Mouse (Mus musculus): ENCODE results near the gene Tppp2. TPM values are rescaled to one million over a fixed set of nuclear protein-coding genes. Genes with fewer than 3 reads are reported as not detected.

The Tppp2 gene
- polyA plus RNA-seq (2014; fragmentation: Nextera tagmentation; extraction: Ambion mirVana) = not detected in 2 replicates

DNA sequence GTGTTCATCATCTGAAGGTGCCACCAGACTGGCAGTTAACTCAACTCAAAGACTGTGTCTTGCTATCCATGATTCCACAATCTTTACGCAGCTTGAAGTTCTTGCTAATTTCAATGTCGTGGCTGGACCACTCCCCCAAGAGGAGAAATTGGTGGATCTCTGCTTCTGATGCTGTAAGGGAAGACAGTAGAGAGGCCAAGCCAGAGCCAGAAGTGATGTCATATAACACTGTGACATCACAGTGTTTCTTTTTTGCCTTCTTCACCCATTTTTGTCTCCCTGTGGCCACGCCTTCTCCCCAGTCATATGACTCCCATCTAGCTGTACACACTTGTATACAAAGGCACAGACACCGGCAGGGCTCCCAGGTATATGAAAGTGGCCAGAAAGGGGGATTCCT is at the start of gene Tppp2:
Tppp2 (plus strand) TSS at position 301 of the 400 bp plus-strand sequence.
- peaks cover 4% of the 10 kb centered on the region; the same call in 1 of the 2 replicates for H3K4me1 ChIP-seq (ENCODE audit: control insufficient read depth, insufficient read depth, low read length)
- no peak within 1 kb of the TSS for H3K9ac ChIP-seq (ENCODE audit: low read length)
- DNase-seq (ENCODE audit: low spot score) = no peak
- H3K4me2 ChIP-seq (ENCODE audit: low read depth, severe bottlenecking) = no peak within 1 kb of the TSS
- H3K9me3 ChIP-seq (ENCODE audit: control insufficient read depth, low read length) = no peaks in the 10 kb centered on the region
- no peak within 1 kb of the TSS for H3K4me3 ChIP-seq (ENCODE audit: low read depth, low read length)
- H3K36me3 ChIP-seq (ENCODE audit: control insufficient read depth, insufficient read depth, low read length) = no peaks in the 10 kb centered on the region
- ATAC-seq (ENCODE audit: insufficient number of reproducible peaks, low FRiP score, low TSS enrichment, low read depth) = no peak
- no peak within 1 kb of the TSS for H3K27ac ChIP-seq (replicated peaks; ENCODE audit: low read depth, low read length)
- 81% methylated on average over 4 of the region's 4 CpGs for WGBS
- no peaks in the 10 kb centered on the region for H3K27me3 ChIP-seq (ENCODE audit: control insufficient read depth, insufficient read depth, low read length)

DNA sequence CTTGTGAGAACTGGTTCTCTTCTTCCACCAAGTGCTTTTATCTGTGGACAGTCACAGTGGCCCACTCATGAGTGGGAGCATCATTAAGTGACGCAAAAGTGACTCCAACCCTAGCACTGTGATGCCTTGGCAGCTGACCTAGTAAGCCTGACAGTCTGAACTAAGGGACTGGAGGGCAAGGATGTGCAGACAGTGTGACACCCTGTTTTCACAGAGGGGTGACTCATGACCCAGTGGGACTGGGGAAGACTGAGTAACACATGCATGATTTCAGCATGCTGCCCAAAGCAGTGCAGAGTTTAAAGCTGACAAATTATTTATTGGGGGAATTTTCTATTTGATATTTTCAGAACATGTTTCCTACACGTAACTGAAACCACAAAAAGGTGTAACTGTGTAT is 47.5 kb upstream of the Tppp2 start:
- 77% methylated on average over 2 of the region's 2 CpGs for WGBS
- no peaks in the 10 kb centered on the region for H3K9me3 ChIP-seq (ENCODE audit: control insufficient read depth, low read length)
- no peak overlapping the region for H3K4me3 ChIP-seq (ENCODE audit: low read depth, low read length)
- ATAC-seq (ENCODE audit: insufficient number of reproducible peaks, low FRiP score, low TSS enrichment, low read depth) (no peak), DNase-seq (ENCODE audit: low spot score) (no peak)
- no peaks in the 10 kb centered on the region for H3K4me1 ChIP-seq (ENCODE audit: control insufficient read depth, insufficient read depth, low read length)
- H3K36me3 ChIP-seq (ENCODE audit: control insufficient read depth, insufficient read depth, low read length) = no peaks in the 10 kb centered on the region
- H3K27ac ChIP-seq (replicated peaks; ENCODE audit: low read depth, low read length) = no peak overlapping the region
- no peak overlapping the region for H3K9ac ChIP-seq (ENCODE audit: low read length)
- no peak overlapping the region for H3K4me2 ChIP-seq (ENCODE audit: low read depth, severe bottlenecking)
- H3K27me3 ChIP-seq (ENCODE audit: control insufficient read depth, insufficient read depth, low read length) = no peaks in the 10 kb centered on the region

DNA sequence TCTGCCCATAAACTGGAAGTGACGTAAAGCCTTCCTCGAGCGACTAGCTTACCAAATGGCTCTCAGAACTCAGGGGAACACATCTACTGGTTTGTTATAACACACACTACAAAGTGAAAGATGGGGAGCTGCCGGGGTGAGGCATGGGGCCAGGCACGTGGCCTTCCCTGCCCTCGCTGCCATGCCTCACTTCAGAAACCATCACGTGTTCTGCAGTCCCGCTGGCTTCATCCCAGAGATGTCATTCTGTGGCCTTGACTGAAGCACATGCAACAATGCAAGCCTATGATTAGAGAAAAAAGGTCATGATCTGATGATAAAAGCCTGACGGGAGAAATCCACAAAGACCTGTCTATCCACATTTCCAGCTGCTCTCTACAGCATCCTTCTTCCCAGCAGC is 46.5 kb upstream of the Tppp2 start:
- ATAC-seq (ENCODE audit: insufficient number of reproducible peaks, low FRiP score, low TSS enrichment, low read depth) (no peak), DNase-seq (ENCODE audit: low spot score) (no peak)
- Histone ChIP-seq H3K9ac (ENCODE audit: low read length) (no peak overlapping the region), H3K4me2 (ENCODE audit: low read depth, severe bottlenecking) (no peak overlapping the region), H3K4me3 (ENCODE audit: low read depth, low read length) (no peak overlapping the region), H3K27me3 (ENCODE audit: control insufficient read depth, insufficient read depth, low read length) (no peaks in the 10 kb centered on the region), H3K4me1 (ENCODE audit: control insufficient read depth, insufficient read depth, low read length) (no peaks in the 10 kb centered on the region), H3K36me3 (ENCODE audit: control insufficient read depth, insufficient read depth, low read length) (no peaks in the 10 kb centered on the region), H3K27ac (replicated peaks; ENCODE audit: low read depth, low read length) (no peak overlapping the region), H3K9me3 (ENCODE audit: control insufficient read depth, low read length) (no peaks in the 10 kb centered on the region)
- 83% methylated on average over 9 of the region's 9 CpGs for WGBS

DNA sequence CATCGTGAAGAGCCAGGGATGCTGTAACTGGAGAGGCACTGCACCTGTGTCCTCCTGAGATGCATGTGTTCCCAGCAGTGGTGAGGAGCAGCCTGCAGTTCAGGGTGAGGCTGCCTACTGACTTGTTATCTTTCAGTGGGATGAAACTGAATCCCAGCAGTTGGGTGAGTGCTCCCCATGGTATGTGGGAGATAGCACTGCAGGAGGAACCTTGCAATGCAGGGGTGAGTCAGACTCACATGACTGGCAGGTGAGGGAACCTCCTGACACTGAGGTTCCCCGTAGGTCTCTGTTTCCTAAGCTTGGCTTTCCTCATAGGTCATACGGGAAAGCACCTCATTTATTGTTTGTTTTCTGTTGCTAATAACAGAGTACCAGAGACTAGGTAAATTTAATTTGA is 40.7 kb upstream of the Tppp2 start:
- ATAC-seq (ENCODE audit: insufficient number of reproducible peaks, low FRiP score, low TSS enrichment, low read depth) = no peak
- no peak overlapping the region for H3K27ac ChIP-seq (replicated peaks; ENCODE audit: low read depth, low read length)
- H3K36me3 ChIP-seq (ENCODE audit: control insufficient read depth, insufficient read depth, low read length) = no peaks in the 10 kb centered on the region
- no peaks in the 10 kb centered on the region for H3K4me1 ChIP-seq (ENCODE audit: control insufficient read depth, insufficient read depth, low read length)
- no peaks in the 10 kb centered on the region for H3K9me3 ChIP-seq (ENCODE audit: control insufficient read depth, low read length)
- no peak overlapping the region for H3K4me3 ChIP-seq (ENCODE audit: low read depth, low read length)
- no peak overlapping the region for H3K9ac ChIP-seq (ENCODE audit: low read length)
- no peaks in the 10 kb centered on the region for H3K27me3 ChIP-seq (ENCODE audit: control insufficient read depth, insufficient read depth, low read length)
- no peak for DNase-seq (ENCODE audit: low spot score)
- H3K4me2 ChIP-seq (ENCODE audit: low read depth, severe bottlenecking) = no peak overlapping the region
- 85% methylated on average over 3 of the region's 3 CpGs for WGBS

DNA sequence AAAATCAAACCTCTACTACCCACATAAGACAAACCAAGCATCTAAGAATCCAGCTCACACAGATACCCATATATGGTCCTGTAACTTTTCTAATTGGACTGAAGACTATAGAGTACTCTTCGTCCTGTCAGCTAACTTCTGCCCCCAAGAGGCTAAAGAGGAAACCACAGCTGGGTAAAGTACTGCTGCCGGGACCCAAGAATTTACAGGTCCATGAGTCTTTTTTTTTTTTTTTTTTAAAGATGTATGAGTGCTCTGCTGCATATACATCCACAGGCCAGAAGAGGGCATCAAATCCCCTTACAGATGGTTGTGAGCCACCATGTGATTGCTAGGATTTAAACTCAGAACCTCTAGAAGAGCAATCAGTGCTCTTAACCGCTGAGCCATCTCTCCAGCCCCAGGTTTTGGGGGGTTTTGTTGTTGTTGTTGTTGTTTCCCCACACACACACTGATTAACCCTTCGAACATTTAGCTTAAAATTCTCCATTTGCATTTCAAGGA is 34.6 kb upstream of the Tppp2 start:
- Histone ChIP-seq H3K27me3 (ENCODE audit: control insufficient read depth, insufficient read depth, low read length) (no peaks in the 10 kb centered on the region), H3K36me3 (ENCODE audit: control insufficient read depth, insufficient read depth, low read length) (peaks cover 4% of the 10 kb centered on the region; the same call in 1 of the 2 replicates), H3K9me3 (ENCODE audit: control insufficient read depth, low read length) (no peaks in the 10 kb centered on the region), H3K9ac (ENCODE audit: low read length) (no peak overlapping the region; the same call in 1 of the 2 replicates), H3K4me3 (ENCODE audit: low read depth, low read length) (peak overlapping the region; percentile 72; the same call in 1 of the 2 replicates), H3K27ac (replicated peaks; ENCODE audit: low read depth, low read length) (0 out of 2 replicates have a peak overlapping the region, but pooled peaks have one; percentile 33), H3K4me2 (ENCODE audit: low read depth, severe bottlenecking) (peak overlapping the region; percentile 81), H3K4me1 (ENCODE audit: control insufficient read depth, insufficient read depth, low read length) (peaks cover 8% of the 10 kb centered on the region)
- DNase-seq (ENCODE audit: low spot score) = peak; percentile 80
- 0% methylated on average over 4 of the region's 4 CpGs for WGBS
- peak; percentile 49 for ATAC-seq (ENCODE audit: insufficient number of reproducible peaks, low FRiP score, low TSS enrichment, low read depth)

DNA sequence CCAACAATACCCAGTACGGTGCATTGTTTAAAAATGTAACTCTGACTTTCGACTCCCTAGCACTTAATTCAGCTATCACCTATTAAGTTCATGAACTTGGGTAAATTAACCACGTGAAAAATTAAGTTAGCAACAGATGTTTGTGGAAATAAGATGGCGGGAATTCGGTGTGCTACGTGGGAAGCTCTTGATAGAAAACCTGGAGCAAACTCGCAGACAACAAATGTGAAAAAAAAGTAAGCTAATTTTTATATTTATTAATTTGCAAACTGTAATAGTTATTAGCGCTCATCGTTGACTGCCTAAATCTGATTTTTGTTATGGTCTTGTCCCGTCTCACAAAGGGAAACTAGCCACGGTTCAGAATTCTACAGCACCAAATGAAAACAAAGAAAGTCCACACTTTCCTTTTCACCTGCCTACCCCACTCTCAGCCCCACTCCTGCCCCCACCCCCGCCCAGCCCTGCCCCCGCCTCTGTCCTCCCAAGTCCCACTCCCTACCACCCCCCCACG is 34.1 kb upstream of the Tppp2 start:
- no peaks in the 10 kb centered on the region for H3K9me3 ChIP-seq (ENCODE audit: control insufficient read depth, low read length)
- peak overlapping the region; percentile 74; the same call in 1 of the 2 replicates for H3K27ac ChIP-seq (replicated peaks; ENCODE audit: low read depth, low read length)
- peak overlapping the region; percentile 72 for H3K4me3 ChIP-seq (ENCODE audit: low read depth, low read length)
- H3K36me3 ChIP-seq (ENCODE audit: control insufficient read depth, insufficient read depth, low read length) = peaks cover 9% of the 10 kb centered on the region
- WGBS = 2% methylated on average over 14 of the region's 14 CpGs
- H3K4me2 ChIP-seq (ENCODE audit: low read depth, severe bottlenecking) = peak overlapping the region; percentile 81
- H3K4me1 ChIP-seq (ENCODE audit: control insufficient read depth, insufficient read depth, low read length) = peaks cover 8% of the 10 kb centered on the region
- H3K27me3 ChIP-seq (ENCODE audit: control insufficient read depth, insufficient read depth, low read length) = no peaks in the 10 kb centered on the region
- DNase-seq (ENCODE audit: low spot score) (no peak), ATAC-seq (ENCODE audit: insufficient number of reproducible peaks, low FRiP score, low TSS enrichment, low read depth) (peak; percentile 44; the same call in 1 of the 2 replicates)
- peak overlapping the region; percentile 45 for H3K9ac ChIP-seq (ENCODE audit: low read length)

DNA sequence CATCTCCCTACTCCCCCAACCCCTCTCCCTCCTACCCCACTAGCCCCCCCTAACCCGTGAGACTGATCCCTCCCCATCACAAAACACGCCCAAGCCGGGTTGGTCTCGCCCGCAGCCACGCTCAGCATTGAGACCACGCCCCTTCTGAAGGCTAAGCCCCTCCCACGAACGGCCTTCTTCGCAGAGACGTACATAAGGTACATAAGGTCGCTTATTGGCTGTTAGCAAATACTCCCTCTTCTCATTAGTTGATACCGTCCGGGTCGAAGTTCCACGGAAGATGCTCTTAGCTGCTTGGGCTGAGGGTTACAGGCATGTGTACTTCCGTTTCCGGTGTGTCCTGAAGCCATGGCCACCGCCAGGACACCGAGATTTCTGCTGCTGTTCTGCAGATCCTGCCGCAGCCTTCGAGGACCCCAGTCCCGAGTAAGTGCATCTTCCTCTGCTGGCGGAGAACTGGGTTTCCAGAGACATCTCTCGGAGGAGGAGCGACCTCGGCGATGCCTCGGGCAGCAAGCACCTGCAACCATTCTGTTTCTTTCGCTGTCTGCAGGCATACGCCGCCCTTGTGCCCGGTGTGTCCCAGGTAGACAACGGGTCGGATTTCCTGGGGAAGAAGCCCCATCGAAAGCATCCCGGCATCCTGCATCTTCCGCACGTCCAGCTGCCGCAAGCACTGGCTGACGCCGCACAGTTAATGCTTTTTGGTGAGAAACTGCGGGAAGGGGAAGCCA is 33.5 kb upstream of the Tppp2 start, which contains the start of gene Mettl17:
Mettl17 (plus strand) TSS at position 245 of the 734 bp plus-strand sequence.
- H3K9ac ChIP-seq (ENCODE audit: low read length) = peak within 1 kb of the TSS; percentile 73
- H3K36me3 ChIP-seq (ENCODE audit: control insufficient read depth, insufficient read depth, low read length) = peaks cover 12% of the 10 kb centered on the region
- peak within 1 kb of the TSS; percentile 74 for H3K27ac ChIP-seq (replicated peaks; ENCODE audit: low read depth, low read length)
- H3K4me1 ChIP-seq (ENCODE audit: control insufficient read depth, insufficient read depth, low read length) = peaks cover 8% of the 10 kb centered on the region
- WGBS = under 1% methylated on average over 43 of the region's 43 CpGs
- ATAC-seq (ENCODE audit: insufficient number of reproducible peaks, low FRiP score, low TSS enrichment, low read depth) (peak; percentile 91), DNase-seq (ENCODE audit: low spot score) (peak; percentile 98)
- H3K4me2 ChIP-seq (ENCODE audit: low read depth, severe bottlenecking) = peak within 1 kb of the TSS; percentile 81
- H3K9me3 ChIP-seq (ENCODE audit: control insufficient read depth, low read length) = no peaks in the 10 kb centered on the region
- peak within 1 kb of the TSS; percentile 72 for H3K4me3 ChIP-seq (ENCODE audit: low read depth, low read length)
- no peaks in the 10 kb centered on the region for H3K27me3 ChIP-seq (ENCODE audit: control insufficient read depth, insufficient read depth, low read length)

DNA sequence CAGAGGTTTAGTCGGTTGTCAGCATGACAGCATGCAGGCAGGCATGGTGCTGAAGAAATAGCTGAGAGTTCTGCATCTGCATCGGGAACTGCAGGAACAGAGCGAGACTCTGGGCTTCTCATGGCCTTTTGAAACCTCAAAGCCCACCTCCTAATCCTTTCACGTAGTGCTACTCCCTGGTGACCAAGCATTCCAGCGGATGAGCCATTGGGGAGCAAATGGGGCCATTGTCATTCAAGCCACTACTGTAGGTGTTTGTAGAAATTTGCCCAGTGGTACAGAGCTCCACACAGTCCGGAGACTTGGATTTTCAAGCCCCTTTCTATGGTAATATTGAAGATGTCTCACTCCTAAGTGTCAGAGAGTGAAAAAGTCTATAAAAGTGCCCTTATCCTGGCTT is 32.2 kb upstream of the Tppp2 start:
- Histone ChIP-seq H3K4me3 (ENCODE audit: low read depth, low read length) (no peak overlapping the region), H3K4me1 (ENCODE audit: control insufficient read depth, insufficient read depth, low read length) (peaks cover 8% of the 10 kb centered on the region), H3K27me3 (ENCODE audit: control insufficient read depth, insufficient read depth, low read length) (no peaks in the 10 kb centered on the region), H3K36me3 (ENCODE audit: control insufficient read depth, insufficient read depth, low read length) (peaks cover 13% of the 10 kb centered on the region), H3K9ac (ENCODE audit: low read length) (no peak overlapping the region), H3K4me2 (ENCODE audit: low read depth, severe bottlenecking) (peak overlapping the region; percentile 81; the same call in 1 of the 2 replicates), H3K9me3 (ENCODE audit: control insufficient read depth, low read length) (no peaks in the 10 kb centered on the region), H3K27ac (replicated peaks; ENCODE audit: low read depth, low read length) (no peak overlapping the region)
- ATAC-seq (ENCODE audit: insufficient number of reproducible peaks, low FRiP score, low TSS enrichment, low read depth) (no peak), DNase-seq (ENCODE audit: low spot score) (no peak)
- 63% methylated on average over 6 of the region's 6 CpGs for WGBS
